Mouse (Mus musculus) splenic B cell, adult 2 months (primary cell): ENCODE data around the gene Rpl29.

ENCODE experiments used
- DNase-seq: peaks from one replicate; pipeline ENCODE4 v3.0.0-alpha.2; 2011; ENCODE audit warnings: low read depth, low spot score
- H3K27me3 ChIP-seq: 2 replicates; pipeline ENCODE4 v1.6.1; 2012; ENCODE audit warnings: mild to moderate bottlenecking, low read length, moderate library complexity, mixed read lengths; ENCODE audit not compliant: control insufficient read depth, poor library complexity, insufficient read depth, severe bottlenecking
- H3K36me3 ChIP-seq: 2 replicates; pipeline ENCODE4 v1.6.1; 2012; ENCODE audit warnings: mild to moderate bottlenecking, low read length, moderate library complexity, mixed read lengths; ENCODE audit not compliant: control insufficient read depth, poor library complexity, insufficient read depth, severe bottlenecking

The Rpl29 gene

GRCm38 (mm10) chr9:106444836-106445235 is 15.6 kb downstream of the Rpl29 start:
- H3K27me3 ChIP-seq: no peaks in the 10 kb centered on the region
- DNase-seq: no peak
- no peaks in the 10 kb centered on the region for H3K36me3 ChIP-seq

- DNase-seq: peak; percentile 79
- Histone ChIP-seq H3K27me3 (no peaks in the 10 kb centered on the region), H3K36me3 (no peaks in the 10 kb centered on the region)
Observed at GRCm38 (mm10) chr9:106447348-106447747, 18.1 kb downstream of the Rpl29 start, which contains the start of the genes Abhd14b and Abhd14a. Gene Abhd14b, plus strand, starts transcription at chr9:106447459. Gene Abhd14a, minus strand, starts transcription at chr9:106447678.

GRCm38 (mm10) chr9:106447951-106448350 is 18.7 kb downstream of the Rpl29 start:
- DNase-seq: no peak
- Histone ChIP-seq H3K36me3 (no peaks in the 10 kb centered on the region), H3K27me3 (no peaks in the 10 kb centered on the region)

- no peaks in the 10 kb centered on the region for H3K36me3 ChIP-seq
- no peaks in the 10 kb centered on the region for H3K27me3 ChIP-seq
- peak; percentile 78 for DNase-seq
Observed at GRCm38 (mm10) chr9:106448498-106449031, 19.3 kb downstream of the Rpl29 start.

GRCm38 (mm10) chr9:106449947-106450346 is 20.7 kb downstream of the Rpl29 start:
- no peaks in the 10 kb centered on the region for H3K36me3 ChIP-seq
- no peaks in the 10 kb centered on the region for H3K27me3 ChIP-seq
- DNase-seq: no peak

- H3K27me3 ChIP-seq: peaks cover under 1% of the 10 kb centered on the region; the same call in 1 of the 2 replicates
- no peaks in the 10 kb centered on the region for H3K36me3 ChIP-seq
- DNase-seq: no peak
Observed at GRCm38 (mm10) chr9:106450661-106451060, 21.4 kb downstream of the Rpl29 start.

- Histone ChIP-seq H3K36me3 (no peaks in the 10 kb centered on the region), H3K27me3 (peaks cover 2% of the 10 kb centered on the region; the same call in 1 of the 2 replicates)
- no peak for DNase-seq
Observed at GRCm38 (mm10) chr9:106451298-106451697, 22.0 kb downstream of the Rpl29 start.

GRCm38 (mm10) chr9:106451899-106452298 is 22.6 kb downstream of the Rpl29 start:
- H3K27me3 ChIP-seq: peaks cover 2% of the 10 kb centered on the region; the same call in 1 of the 2 replicates
- no peaks in the 10 kb centered on the region for H3K36me3 ChIP-seq
- no peak for DNase-seq

- Histone ChIP-seq H3K36me3 (no peaks in the 10 kb centered on the region), H3K27me3 (peaks cover 2% of the 10 kb centered on the region; the same call in 1 of the 2 replicates)
- no peak for DNase-seq
Observed at GRCm38 (mm10) chr9:106452351-106452750, 23.1 kb downstream of the Rpl29 start.

- H3K36me3 ChIP-seq: no peaks in the 10 kb centered on the region
- peaks cover 2% of the 10 kb centered on the region; the same call in 1 of the 2 replicates for H3K27me3 ChIP-seq
- no peak for DNase-seq
Observed at GRCm38 (mm10) chr9:106452821-106453220, 23.6 kb downstream of the Rpl29 start.

GRCm38 (mm10) chr9:106453271-106454070 is 24.2 kb downstream of the Rpl29 start, which contains the start of gene Pcbp4:
Gene Pcbp4, plus strand, starts transcription at chr9:106453291.
- H3K36me3 ChIP-seq: no peaks in the 10 kb centered on the region
- DNase-seq: peak; percentile 42
- H3K27me3 ChIP-seq: peaks cover 2% of the 10 kb centered on the region; the same call in 1 of the 2 replicates

GRCm38 (mm10) chr9:106454071-106454761 is 25.0 kb downstream of the Rpl29 start:
- DNase-seq: no peak
- no peaks in the 10 kb centered on the region for H3K36me3 ChIP-seq

GRCm38 (mm10) chr9:106454888-106455681 is 25.8 kb downstream of the Rpl29 start:
- Histone ChIP-seq H3K36me3 (no peaks in the 10 kb centered on the region), H3K27me3 (peaks cover 2% of the 10 kb centered on the region; the same call in 1 of the 2 replicates)
- DNase-seq: no peak

More at GRCm38 (mm10) chr9:106454071-106454761, 25.0 kb downstream of the Rpl29 start:
- peaks cover 2% of the 10 kb centered on the region; the same call in 1 of the 2 replicates for H3K27me3 ChIP-seq
